Comparison of ENCODE assay signal across 8 mouse cellular contexts in genomic region chr11:71019201-71020068, GRCm38 (mm10). TPM values are rescaled to one million over a fixed set of nuclear protein-coding genes. Genes with fewer than 3 reads are reported as not detected.
DNase-seq lines count a peak whose midpoint lies in the region; ATAC-seq and TF ChIP-seq lines count a peak whose summit lies in the region.

Gene Mis12 (plus strand): TSS chr11:71019611.
Gene Derl2 (minus strand): TSS chr11:71019841.

- no peak for TF ChIP-seq CTCF in heart, adult 2 months (IDR thresholded peaks at IDR 0.05)

- 0 out of 2 replicates have a peak, but pooled peaks have one; percentile 32 for TF ChIP-seq EP300 in heart, adult 2 months (IDR thresholded peaks at IDR 0.05; ENCODE audit: insufficient read depth, low read depth, low read length)

- H3K36me3 ChIP-seq in embryonic facial prominence, embryonic 14.5 days (ENCODE audit: control insufficient read depth, insufficient read depth, low read length) = peaks cover 25% of the 10 kb centered on the region
- H3K36me3 ChIP-seq in heart, adult 2 months (ENCODE audit: control insufficient read depth, insufficient read depth, low read length) = peaks cover 14% of the 10 kb centered on the region
- peaks cover 28% of the 10 kb centered on the region for H3K36me3 ChIP-seq in limb, embryonic 13.5 days
- H3K36me3 ChIP-seq in midbrain, embryonic 16.5 days (ENCODE audit: control insufficient read depth, insufficient read depth, low read length) = no peaks in the 10 kb centered on the region; the same call in 1 of the 2 replicates

- H3K27ac ChIP-seq in embryonic facial prominence, embryonic 14.5 days (replicated peaks; ENCODE audit: low read depth, low read length) = peak within 1 kb of the TSS; percentile 92
- H3K27ac ChIP-seq in heart, adult 2 months = peak within 1 kb of the TSS; percentile 94
- peak within 1 kb of the TSS; percentile 92 for H3K27ac ChIP-seq in limb, embryonic 13.5 days
- peak within 1 kb of the TSS; percentile 89 for H3K27ac ChIP-seq in midbrain, embryonic 16.5 days (ENCODE audit: low read length)

- ATAC-seq in embryonic facial prominence, embryonic 14.5 days (ENCODE audit: low read depth) = peak; percentile 99
- peak; percentile 100 for ATAC-seq in limb, embryonic 13.5 days (ENCODE audit: low FRiP score, low read depth)
- peak; percentile 100 for ATAC-seq in midbrain, embryonic 16.5 days

- peak; percentile 100 for DNase-seq in 3T3-L1 (ENCODE audit: low read depth, low spot score)
- DNase-seq in adrenal gland, postnatal 4 days (ENCODE audit: low spot score in 2 of 2) = peak; percentile 96 to 97
- DNase-seq in embryonic facial prominence, embryonic 14.5 days (ENCODE audit: low spot score) = peak; percentile 100
- peak; percentile 96 to 99 for DNase-seq in heart, adult 2 months
- DNase-seq in kidney, adult 8-10 months = peak; percentile 99 to 100
- peak; percentile 94 to 97 for DNase-seq in spleen, postnatal 10 days (ENCODE audit: low spot score in 2 of 2)

- intact Hi-C loops in heart, adult 2 months (cut with DNase I) = loop anchor here (1.0 to 10.0 kb wide), 3 partner anchors 15 to 125 kb away; partner anchors contain the start of genes Dhx33, Nlrp1a and Rpain

- under 1% methylated on average over 56 of the region's 71 CpGs for WGBS in embryonic facial prominence, embryonic 14.5 days
- WGBS in heart, adult 2 months = under 1% methylated on average over 71 of the region's 71 CpGs
- under 1% methylated on average over 62 of the region's 71 CpGs for WGBS in limb, embryonic 13.5 days
- WGBS in midbrain, embryonic 16.5 days = under 1% methylated on average over 68 of the region's 71 CpGs

- H3K27me3 ChIP-seq in embryonic facial prominence, embryonic 14.5 days (replicated peaks; ENCODE audit: control insufficient read depth, insufficient read depth, low read length) = no peaks in the 10 kb centered on the region
- H3K27me3 ChIP-seq in heart, adult 2 months (ENCODE audit: control insufficient read depth, insufficient read depth, low read length) = no peaks in the 10 kb centered on the region
- H3K27me3 ChIP-seq in limb, embryonic 13.5 days = no peaks in the 10 kb centered on the region
- H3K27me3 ChIP-seq in midbrain, embryonic 16.5 days (ENCODE audit: control insufficient read depth, insufficient read depth, low read depth, low read length) = no peaks in the 10 kb centered on the region

- peak within 1 kb of the TSS; percentile 89 for H3K4me2 ChIP-seq in embryonic facial prominence, embryonic 14.5 days (ENCODE audit: low read depth, low read length)
- H3K4me2 ChIP-seq in limb, embryonic 13.5 days (replicated peaks) = peak within 1 kb of the TSS; percentile 92
- H3K4me2 ChIP-seq in midbrain, embryonic 16.5 days (ENCODE audit: low read length) = peak within 1 kb of the TSS; percentile 90

- H3K4me1 ChIP-seq in embryonic facial prominence, embryonic 14.5 days (ENCODE audit: control insufficient read depth, insufficient read depth, low read length) = peaks cover 19% of the 10 kb centered on the region; the same call in 1 of the 2 replicates
- H3K4me1 ChIP-seq in heart, adult 2 months (ENCODE audit: control insufficient read depth, insufficient read depth, low read length) = peaks cover 3% of the 10 kb centered on the region
- peaks cover 26% of the 10 kb centered on the region for H3K4me1 ChIP-seq in limb, embryonic 13.5 days
- H3K4me1 ChIP-seq in midbrain, embryonic 16.5 days (ENCODE audit: control insufficient read depth, insufficient read depth, low read length) = peaks cover 46% of the 10 kb centered on the region

- H3K79me2 ChIP-seq in heart, adult 2 months (replicated peaks; ENCODE audit: control insufficient read depth, insufficient read depth, low read length) = no peaks in the 10 kb centered on the region; the same call in 1 of the 2 replicates

- peak; percentile 70; the same call in 1 of the 2 replicates for TF ChIP-seq POLR2A in heart, adult 2 months (IDR thresholded peaks at IDR 0.05; ENCODE audit: insufficient read depth, low read depth, low read length)

- H3K4me3 ChIP-seq in embryonic facial prominence, embryonic 14.5 days (ENCODE audit: low read depth, low read length) = peak within 1 kb of the TSS; percentile 89
- H3K4me3 ChIP-seq in heart, adult 2 months = peak within 1 kb of the TSS; percentile 82
- peak within 1 kb of the TSS; percentile 91 for H3K4me3 ChIP-seq in limb, embryonic 13.5 days
- peak within 1 kb of the TSS; percentile 95 for H3K4me3 ChIP-seq in midbrain, embryonic 16.5 days (ENCODE audit: low read depth, low read length)

- peak within 1 kb of the TSS; percentile 89 for H3K9ac ChIP-seq in embryonic facial prominence, embryonic 14.5 days (ENCODE audit: low read depth, low read length)
- H3K9ac ChIP-seq in heart, adult 2 months (ENCODE audit: low read depth, low read length) = peak within 1 kb of the TSS; percentile 94
- H3K9ac ChIP-seq in limb, embryonic 13.5 days = peak within 1 kb of the TSS; percentile 89
- peak within 1 kb of the TSS; percentile 86 for H3K9ac ChIP-seq in midbrain, embryonic 16.5 days (ENCODE audit: low read depth, low read length)

- no peaks in the 10 kb centered on the region for H3K9me3 ChIP-seq in embryonic facial prominence, embryonic 14.5 days (ENCODE audit: control insufficient read depth, low read length)
- no peaks in the 10 kb centered on the region for H3K9me3 ChIP-seq in limb, embryonic 13.5 days
- no peaks in the 10 kb centered on the region for H3K9me3 ChIP-seq in midbrain, embryonic 16.5 days (replicated peaks; ENCODE audit: control insufficient read depth, low read length, poor library complexity, severe bottlenecking)

RNA-seq across cellular contexts. Expression of gene Mis12, which starts in this region (rescaled TPM):
- total RNA-seq in adrenal gland, postnatal 4 days (2021) = 10 to 100 TPM; 17.9 to 22.7 TPM
- polyA plus RNA-seq in embryonic facial prominence, embryonic 14.5 days (2014; fragmentation: Nextera tagmentation; extraction: Ambion mirVana) = 29.2 and 30.0 TPM in 2 replicates
- 1 to 10 TPM; 7.5 to 9.2 TPM for total RNA-seq in heart, adult 2 months (2021)
- polyA plus RNA-seq in heart, adult 2 months (2012; rRNA removed) = 3.4 and 4.5 TPM in 2 replicates
- 50.3 and 55.9 TPM in 2 replicates for polyA plus RNA-seq in limb, embryonic 13.5 days (2015; fragmentation: Nextera tagmentation; extraction: Ambion mirVana)
- 33.4 and 36.1 TPM in 2 replicates for polyA plus RNA-seq in midbrain, embryonic 16.5 days (2015; fragmentation: Nextera tagmentation; extraction: Ambion mirVana)

RNA-seq across cellular contexts. Expression of gene Derl2, which starts in this region (rescaled TPM):
- total RNA-seq in adrenal gland, postnatal 4 days (2021) = 10 to 100 TPM; 43.2 to 44.1 TPM
- 41.4 and 46.3 TPM in 2 replicates for polyA plus RNA-seq in embryonic facial prominence, embryonic 14.5 days (2014; fragmentation: Nextera tagmentation; extraction: Ambion mirVana)
- 10 to 100 TPM; 35.8 to 42.2 TPM for total RNA-seq in heart, adult 2 months (2021)
- polyA plus RNA-seq in heart, adult 2 months (2012; rRNA removed) = 14.2 and 29.8 TPM in 2 replicates
- polyA plus RNA-seq in limb, embryonic 13.5 days (2015; fragmentation: Nextera tagmentation; extraction: Ambion mirVana) = 44.2 and 49.3 TPM in 2 replicates
- polyA plus RNA-seq in midbrain, embryonic 16.5 days (2015; fragmentation: Nextera tagmentation; extraction: Ambion mirVana) = 38.1 and 39.6 TPM in 2 replicates

Comparison
In these comparisons a context has a peak if more than half of its experiments do, and no peak if none do; other contexts are left out.
1. Peak in every context shown above with its lines: DNase-seq, ATAC-seq, H3K4me3 ChIP-seq and H3K27ac ChIP-seq.